Mouse (Mus musculus) frontal cortex, postnatal 14 days (tissue): ENCODE measurements at regions not wholly inside any gene's neighbourhood (a gene's known extent, or its start where the extent isn't known, plus 50 kb on each side); places are given as distances from the start of the nearest gene placed in this dataset.
A peak's percentile ranks its signal among the peaks of the same experiment; 100 is the strongest.
"Not testable (repeated sequence)": the region's sequence is repeated elsewhere in the genome, so short reads cannot be mapped to it uniquely, and the experiment has no call there.

Source experiments
- DNase-seq, 2 experiments: peaks; one replicate each; pipeline ENCODE4 v3.0.0; 2022; ENCODE audit warnings: low spot score in 2 of 2

DNA sequence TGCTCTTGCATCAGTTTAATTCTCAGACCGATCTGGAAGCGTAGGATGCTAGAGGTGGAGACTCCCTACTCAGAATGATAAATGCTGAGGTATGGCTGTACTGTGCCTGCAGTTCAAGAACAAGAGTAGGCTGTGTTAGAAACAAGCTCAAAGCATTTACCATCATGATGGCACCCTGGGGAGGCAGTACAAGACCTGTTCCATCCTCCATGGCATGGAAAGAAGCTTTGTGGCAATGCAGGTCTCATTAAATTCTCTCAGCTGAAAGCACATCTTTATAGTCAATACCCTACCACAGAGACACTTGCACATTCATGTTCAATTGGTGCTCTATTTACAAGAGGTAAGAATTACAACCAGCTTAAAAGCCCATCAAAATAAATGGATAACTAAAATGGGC is 209.5 kb downstream of the Tbl1xr1 start:
- DNase-seq, result no peak

DNA sequence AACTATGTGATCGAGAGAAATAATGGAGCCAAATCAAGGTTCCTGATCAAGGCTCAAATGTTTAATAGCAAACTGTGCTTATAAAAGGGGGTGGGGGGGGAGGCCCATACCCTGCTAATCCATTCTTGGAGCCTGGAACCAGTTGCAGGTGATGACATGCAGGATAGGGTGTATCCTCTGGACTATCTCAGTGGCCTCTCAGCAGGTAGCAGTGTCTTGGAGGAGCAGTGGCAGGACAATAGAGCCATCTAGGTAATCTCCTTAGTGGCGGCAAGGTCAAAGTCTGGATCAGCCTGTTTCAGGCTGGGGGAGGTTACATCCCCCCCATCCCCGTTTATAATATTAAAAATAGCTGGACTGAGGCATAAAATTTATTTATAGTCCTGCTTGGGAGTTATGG is 217.0 kb downstream of the Tbl1xr1 start:
- no peak for DNase-seq

- DNase-seq, result not testable (repeated sequence)
These were observed 217.6 kb downstream of the Tbl1xr1 start for GRCm38 (mm10) chr3:22294081-22294480.

GRCm38 (mm10) chr3:22296925-22297324 is 220.5 kb downstream of the Tbl1xr1 start:
- not testable (repeated sequence) for DNase-seq

- DNase-seq, result not testable (repeated sequence)
These were observed 221.4 kb downstream of the Tbl1xr1 start for GRCm38 (mm10) chr3:22297831-22298230.

GRCm38 (mm10) chr3:22300553-22300952 is 224.1 kb downstream of the Tbl1xr1 start:
- DNase-seq, result no peak

DNA sequence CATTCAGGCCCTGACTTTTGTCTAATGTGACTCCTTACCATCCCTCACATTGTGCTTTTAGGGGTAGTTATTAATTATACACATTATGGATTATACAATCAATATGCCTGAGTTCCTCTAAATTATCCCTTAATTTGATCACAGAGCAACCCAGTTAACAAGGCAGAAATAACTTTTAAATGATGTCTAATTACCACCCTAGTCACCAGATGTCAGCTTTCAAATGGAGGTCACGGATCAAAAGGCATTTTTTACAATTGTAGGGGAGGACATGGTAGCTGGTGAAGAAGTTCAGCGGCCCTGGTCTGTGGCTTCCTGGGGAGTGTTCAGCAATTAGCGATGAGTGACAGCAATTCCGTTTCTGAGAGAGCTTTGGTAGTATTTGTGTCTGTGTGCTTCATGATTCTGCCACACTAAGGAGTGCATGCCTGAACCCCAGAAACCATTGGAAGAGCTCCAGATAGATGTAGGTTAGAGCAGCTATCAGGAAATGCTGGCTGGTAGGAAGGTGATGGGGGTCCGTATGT is 225.6 kb downstream of the Tbl1xr1 start:
- no peak for DNase-seq

DNA sequence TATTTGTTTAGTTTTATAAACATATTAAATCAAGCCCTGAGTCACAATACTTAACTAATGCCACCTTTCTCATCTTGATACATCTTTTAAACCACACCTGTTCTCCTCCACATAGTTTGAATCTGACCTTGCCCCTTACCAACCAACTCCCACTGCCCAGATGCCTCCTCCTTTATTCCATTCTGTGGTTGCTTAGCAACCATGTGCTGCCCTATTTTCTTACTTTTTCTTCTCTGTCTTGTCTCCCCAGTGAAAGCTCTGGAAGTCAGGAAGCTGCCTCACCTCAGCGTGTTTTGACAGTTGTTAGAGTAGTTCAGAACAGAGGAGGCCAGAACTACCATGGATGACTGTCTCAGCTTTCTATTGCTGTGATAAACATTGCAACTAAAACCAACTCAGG is 227.7 kb downstream of the Tbl1xr1 start:
- no peak for DNase-seq

DNA sequence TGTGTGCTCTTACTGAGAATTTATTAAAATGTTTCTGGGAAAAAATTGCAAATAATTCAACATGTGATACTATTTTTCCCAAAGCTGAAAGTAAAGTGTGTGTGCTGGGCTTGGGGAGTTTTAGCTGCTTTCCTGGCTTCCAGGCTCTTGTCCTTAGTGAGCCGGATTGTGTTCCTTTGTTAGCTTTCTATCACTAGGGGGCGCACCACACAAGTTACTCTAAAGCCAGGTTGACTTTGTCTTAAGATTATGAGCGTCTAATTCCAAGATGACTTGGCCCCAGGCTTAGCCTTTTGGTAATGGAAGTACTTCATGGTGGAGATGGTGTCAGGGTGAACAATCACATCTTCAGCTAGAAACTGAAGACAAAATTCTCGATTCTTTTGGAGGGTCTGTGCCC is 230.2 kb downstream of the Tbl1xr1 start:
- no peak for DNase-seq

DNA sequence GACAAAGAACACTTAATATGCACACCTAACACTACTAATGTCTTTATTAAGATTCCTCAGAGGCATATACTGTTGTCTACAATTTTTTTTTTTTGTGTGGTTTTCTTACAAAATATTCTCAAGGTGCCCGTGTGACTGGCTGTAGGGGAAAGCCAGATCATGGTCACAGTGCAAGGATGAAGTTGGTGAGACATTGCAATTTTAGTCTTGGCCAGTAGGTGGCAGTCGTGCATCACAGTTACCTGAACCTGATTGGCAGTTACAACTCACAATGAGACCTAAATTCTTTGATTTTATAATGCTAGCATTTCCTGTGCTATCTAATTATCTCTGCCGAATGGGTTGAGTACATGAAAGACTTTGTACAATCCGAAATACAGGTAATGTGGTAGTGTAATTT is 232.5 kb downstream of the Tbl1xr1 start:
- peak; percentile 45 to 75 for DNase-seq

- no peak for DNase-seq
These were observed 240.2 kb downstream of the Tbl1xr1 start for GRCm38 (mm10) chr3:22316466-22317185.

GRCm38 (mm10) chr3:22320425-22320824 is 244.0 kb downstream of the Tbl1xr1 start:
- DNase-seq, result not testable (repeated sequence)

DNA sequence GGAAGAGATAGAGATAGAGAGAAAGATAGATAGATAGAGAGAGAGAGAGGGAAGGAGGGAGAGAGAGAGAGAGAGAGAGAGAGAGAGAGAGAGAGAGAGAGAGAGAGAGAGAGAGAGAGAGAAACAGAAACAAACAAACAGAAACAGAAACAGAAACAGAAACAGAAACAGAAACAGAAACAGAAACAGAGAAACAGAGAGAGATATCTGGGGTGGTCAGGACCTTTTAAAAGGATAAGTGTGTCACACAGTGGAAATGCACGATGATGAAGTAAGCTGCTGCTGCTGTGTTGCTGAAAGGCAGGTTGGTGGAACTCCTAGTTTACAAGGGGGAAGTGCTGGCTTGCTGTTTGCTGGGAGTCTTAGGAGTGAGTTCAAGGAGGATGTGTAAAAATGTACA is 254.8 kb downstream of the Tbl1xr1 start:
- no peak for DNase-seq
